Comparison of ENCODE assay signal across 16 mouse cellular contexts in the genomic region with DNA sequence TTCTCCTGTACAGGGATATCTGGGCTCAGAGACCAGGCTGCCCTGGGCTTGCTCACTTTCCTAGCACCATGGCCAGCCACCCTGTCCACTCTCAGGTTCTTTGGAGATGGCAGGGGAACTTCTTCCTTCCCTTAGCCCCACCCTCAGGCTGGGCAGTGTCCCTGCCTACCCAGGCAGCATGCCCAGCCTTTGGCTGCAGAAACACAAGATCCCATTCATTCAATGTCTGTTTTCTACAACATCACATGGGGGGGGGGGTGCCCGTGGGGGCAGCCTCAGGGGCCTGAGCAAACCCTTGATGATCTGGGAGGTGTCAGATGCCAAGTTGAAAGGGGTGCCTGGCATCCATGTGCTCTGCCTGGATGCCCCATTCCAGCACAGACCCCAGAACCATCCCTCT. TPM values are rescaled to one million over a fixed set of nuclear protein-coding genes. Genes with fewer than 3 reads are reported as not detected.
DNase-seq lines count a peak whose midpoint lies in the region; ATAC-seq lines count a peak whose summit lies in the region.
"Had no signal": no experiment of that assay in that cellular context is flagged by ENCODE, and none has a peak within 500 bp of the region (broad histone marks: within the 10 kb centered on the region; RNA-seq: fewer than 3 reads in every experiment).

No protein-coding gene starts in this region.

- H3K4me3 ChIP-seq in hindbrain, embryonic 12.5 days: no peak overlapping the region
- H3K4me3 ChIP-seq in hindbrain, embryonic 11.5 days (ENCODE audit: low read depth, low read length): no peak overlapping the region
- H3K4me3 ChIP-seq: gastrocnemius, adult 2 months; kidney, embryonic 15.5 days; liver, embryonic 15.5 days; myocyte had no signal

- 0 out of 2 replicates have a peak overlapping the region, but pooled peaks have one; percentile 3 for H3K27ac ChIP-seq in hindbrain, embryonic 12.5 days
- no peak overlapping the region for H3K27ac ChIP-seq in hindbrain, embryonic 11.5 days (ENCODE audit: low read depth, low read length)
- H3K27ac ChIP-seq: gastrocnemius, adult 2 months; liver, embryonic 15.5 days had no signal

- H3K4me1 ChIP-seq in hindbrain, embryonic 12.5 days: peaks cover 37% of the 10 kb centered on the region
- H3K4me1 ChIP-seq in hindbrain, embryonic 11.5 days (replicated peaks; ENCODE audit: control insufficient read depth, insufficient read depth, low read length): 0 out of 2 replicates have a peak, but pooled peaks cover 3% of the 10 kb centered on the region
- H3K4me1 ChIP-seq: liver, embryonic 15.5 days had no signal

- no peak overlapping the region for H3K9ac ChIP-seq in hindbrain, embryonic 12.5 days
- no peak overlapping the region for H3K9ac ChIP-seq in hindbrain, embryonic 11.5 days (ENCODE audit: low read depth, low read length)
- H3K9ac ChIP-seq: kidney, embryonic 15.5 days; liver, embryonic 15.5 days had no signal

- no peak for ATAC-seq in hindbrain, embryonic 12.5 days (ENCODE audit: low FRiP score)
- ATAC-seq in hindbrain, embryonic 11.5 days (ENCODE audit: low FRiP score): no peak

- no peaks in the 10 kb centered on the region for H3K9me3 ChIP-seq in hindbrain, embryonic 12.5 days (replicated peaks)
- H3K9me3 ChIP-seq in hindbrain, embryonic 11.5 days (ENCODE audit: control insufficient read depth, low read length): no peaks in the 10 kb centered on the region
- H3K9me3 ChIP-seq: kidney, embryonic 15.5 days; liver, embryonic 15.5 days had no signal

- no peaks in the 10 kb centered on the region for H3K36me3 ChIP-seq in hindbrain, embryonic 12.5 days
- no peaks in the 10 kb centered on the region for H3K36me3 ChIP-seq in hindbrain, embryonic 11.5 days (ENCODE audit: control insufficient read depth, insufficient read depth, low read length)
- H3K36me3 ChIP-seq: liver, embryonic 15.5 days had no signal

- DNase-seq in hindbrain, embryonic 11.5 days (ENCODE audit: low spot score): no peak
- peak; percentile 68 to 72 for DNase-seq in right cerebral cortex, postnatal 10 days (ENCODE audit: low spot score in 2 of 2)
- DNase-seq in right cerebral cortex, postnatal 25 days: no peak
- peak; percentile 40 to 55 for DNase-seq in layer of hippocampus, postnatal 10 days (ENCODE audit: low spot score in 2 of 2)
- no peak for DNase-seq in thymus, postnatal 25 days
- DNase-seq in adrenal gland, postnatal 25 days: no peak
- no peak for DNase-seq in cerebellum, adult 11 months
- DNase-seq: adrenal gland, postnatal 14 days; gastrocnemius, adult 2 months; heart, postnatal 4 days; lung, postnatal 4 days had no signal

- WGBS in hindbrain, embryonic 12.5 days: 36% methylated on average over 1 of the region's 1 CpGs
- 57% methylated on average over 1 of the region's 1 CpGs for WGBS in hindbrain, embryonic 11.5 days

- no peak overlapping the region for H3K4me2 ChIP-seq in hindbrain, embryonic 12.5 days (replicated peaks)
- H3K4me2 ChIP-seq in hindbrain, embryonic 11.5 days (replicated peaks; ENCODE audit: low read depth, low read length): no peak overlapping the region
- H3K4me2 ChIP-seq: heart, embryonic 11.5 days; kidney, embryonic 15.5 days; liver, embryonic 15.5 days had no signal

- no peaks in the 10 kb centered on the region; the same call in 1 of the 2 replicates for H3K27me3 ChIP-seq in hindbrain, embryonic 12.5 days
- no peaks in the 10 kb centered on the region for H3K27me3 ChIP-seq in hindbrain, embryonic 11.5 days (ENCODE audit: control insufficient read depth, insufficient read depth, low read length)
- H3K27me3 ChIP-seq: kidney, embryonic 15.5 days had no signal

RNA-seq across cellular contexts. Expression of a gene that starts 7.1 kb away (rescaled TPM):
- 29.8 and 32.5 TPM in 2 replicates for polyA plus RNA-seq in hindbrain, embryonic 12.5 days (2016; fragmentation: Nextera tagmentation; extraction: Ambion mirVana)
- 5.3 and 9.9 TPM in 2 replicates for polyA plus RNA-seq in hindbrain, embryonic 11.5 days (2014; fragmentation: Nextera tagmentation; extraction: Ambion mirVana)
- total RNA-seq in layer of hippocampus, postnatal 10 days (2021): 10 to 100 TPM; 17.9 to 26.0 TPM
- total RNA-seq in adrenal gland, postnatal 25 days (2021): 14.1 and 14.8 TPM in 2 replicates

RNA-seq across cellular contexts. Expression of a gene that starts 47.6 kb away (rescaled TPM):
- 59.7 and 61.0 TPM in 2 replicates for polyA plus RNA-seq in hindbrain, embryonic 12.5 days (2016; fragmentation: Nextera tagmentation; extraction: Ambion mirVana)
- polyA plus RNA-seq in hindbrain, embryonic 11.5 days (2014; fragmentation: Nextera tagmentation; extraction: Ambion mirVana): 71.4 and 72.4 TPM in 2 replicates
- total RNA-seq in layer of hippocampus, postnatal 10 days (2021): 10 to 100 TPM; 37.4 to 39.7 TPM
- total RNA-seq in adrenal gland, postnatal 25 days (2021): 68.0 and 70.3 TPM in 2 replicates

Comparison
In these comparisons a context has a peak if more than half of its experiments do, and no peak if none do; other contexts are left out.
1. DNase-seq: peak in right cerebral cortex, postnatal 10 days (2 of 2) and layer of hippocampus, postnatal 10 days (2 of 2); none in hindbrain, embryonic 11.5 days (single experiment), right cerebral cortex, postnatal 25 days (single experiment), thymus, postnatal 25 days (single experiment), adrenal gland, postnatal 25 days (single experiment) and cerebellum, adult 11 months (single experiment).